Mouse (Mus musculus) adrenal gland, postnatal 0 days (tissue): ENCODE results near the gene Klrk1. TPM values are rescaled to one million over a fixed set of nuclear protein-coding genes. Genes with fewer than 3 reads are reported as not detected.

ENCODE experiments used
- polyA plus RNA-seq: library from polyadenylated mRNA; unstranded; fragments of >200 nt; fragmentation: Nextera tagmentation; extraction: Ambion mirVana; gene quantifications from 2 replicates; pipeline ENCODE4 v1.2.1, GENCODE M21; 2015

Klrk1 gene
- 0.22 and 0.57 TPM in 2 replicates for polyA plus RNA-seq

DNA sequence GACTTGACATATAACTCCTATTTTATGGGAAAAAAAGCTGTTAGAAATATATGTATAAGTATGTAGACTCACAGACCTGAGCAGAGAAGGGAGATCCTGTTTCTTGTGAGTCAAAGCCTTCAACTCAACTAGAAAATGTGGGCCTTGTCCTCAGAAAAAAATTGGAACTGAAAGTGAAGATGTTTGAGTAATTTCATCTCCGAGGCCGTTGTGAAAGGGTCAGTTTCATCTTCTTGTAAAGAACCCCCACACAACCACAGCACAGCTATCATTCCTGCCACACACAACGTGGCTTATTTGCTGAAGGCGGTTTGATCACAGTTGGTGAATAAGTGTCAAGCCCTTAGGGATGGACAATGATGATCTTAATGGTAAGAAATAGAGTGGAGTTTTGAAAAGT lies at the start of gene Klrk1:
Gene Klrk1, minus strand, starts transcription at position 130 of the 400 bp plus-strand sequence.

DNA sequence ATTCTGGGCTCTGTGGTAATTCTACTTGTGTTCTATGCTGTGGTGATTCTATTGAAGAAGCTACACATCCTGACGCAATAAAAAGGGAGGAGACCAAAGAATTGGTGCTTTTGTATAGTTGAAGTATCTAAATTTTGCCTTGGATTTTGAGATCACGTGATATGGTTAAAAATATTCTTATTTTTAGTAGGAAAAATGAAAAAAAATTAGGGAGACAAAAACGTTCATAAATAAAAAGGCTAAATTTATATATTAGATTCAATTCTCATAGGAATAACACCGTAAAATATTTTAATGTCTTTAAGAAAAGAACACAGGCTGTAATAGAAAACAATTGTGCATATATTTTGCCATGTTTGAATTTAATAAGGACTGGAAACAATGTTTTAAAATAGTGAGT lies 36.9 kb upstream of the Klrk1 start, which contains the start of gene Klrc2:
Gene Klrc2, minus strand, starts transcription at position 101 of the 400 bp plus-strand sequence.

DNA sequence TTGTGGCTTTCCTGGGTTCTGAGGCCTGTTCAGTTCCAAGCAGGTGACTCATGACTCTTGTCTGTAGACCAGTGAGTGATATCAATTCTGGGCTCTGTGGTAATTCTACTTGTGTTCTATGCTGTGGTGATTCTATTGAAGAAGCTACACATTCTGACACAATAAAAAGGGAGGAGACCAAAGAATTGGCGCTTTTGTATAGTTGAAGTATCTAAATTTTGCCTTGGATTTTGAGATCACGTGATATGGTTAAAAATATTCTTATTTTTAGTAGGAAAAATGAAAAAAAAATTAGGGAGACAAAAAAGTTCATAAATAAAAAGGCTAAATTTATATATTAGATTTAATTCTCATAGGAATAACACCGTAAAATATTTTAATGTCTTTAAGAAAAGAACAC lies 19.6 kb upstream of the Klrk1 start, which contains the start of gene Klrc3:
Gene Klrc3, minus strand, starts transcription at position 101 of the 400 bp plus-strand sequence.

DNA sequence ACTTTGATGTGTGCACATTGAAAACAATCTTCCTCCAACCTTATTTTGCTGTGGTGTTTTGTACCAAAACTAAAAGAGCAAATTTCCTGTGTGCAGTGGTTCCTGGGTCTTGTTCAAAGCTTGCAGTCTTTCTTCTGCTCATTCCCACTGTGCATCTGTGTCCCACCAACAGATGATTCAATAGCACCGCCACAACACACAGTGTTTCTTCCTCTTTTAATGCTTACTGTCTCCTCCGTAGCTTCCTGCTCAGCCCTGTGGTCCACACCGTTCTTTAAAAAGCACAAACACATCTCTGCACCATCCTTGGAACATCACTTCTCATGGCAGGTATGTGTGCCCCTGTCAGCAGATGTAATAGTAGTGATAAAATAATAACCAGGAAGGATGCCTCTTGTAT lies 32.2 kb downstream of the Klrk1 start, which contains the start of gene Klrd1:
Gene Klrd1, plus strand, starts transcription at position 275 of the 400 bp plus-strand sequence.

DNA sequence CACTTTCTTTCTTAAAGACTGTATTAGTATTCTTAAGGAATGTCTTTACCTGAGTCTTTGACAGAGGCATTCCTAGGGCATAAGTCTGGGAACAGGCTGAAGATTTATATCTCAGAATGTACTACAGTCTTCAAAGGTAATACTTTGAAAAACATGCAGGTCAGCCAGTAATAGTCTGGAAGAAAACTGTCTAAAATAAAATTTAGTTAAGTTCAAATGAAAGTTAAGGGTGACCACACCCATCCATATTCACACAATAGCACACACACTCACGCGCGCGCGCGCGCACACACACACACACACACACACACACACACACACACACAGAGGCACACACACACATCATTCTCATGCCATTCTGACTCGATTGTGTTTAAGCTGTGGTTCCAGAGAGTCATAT lies 46.1 kb downstream of the Klrk1 start, which contains the start of gene Klre1:
Gene Klre1, plus strand, starts transcription at position 301 of the 400 bp plus-strand sequence.

Other genes with a start within 250 kb of the Klrk1 start
- gene Clec12b, start 238.0 kb downstream of the Klrk1 start, polyA plus RNA-seq, result 0.10 TPM in 1 of 2 replicates, not detected in the other
- gene Clec1b, start 226.6 kb downstream of the Klrk1 start, polyA plus RNA-seq, result 12.3 and 16.8 TPM in 2 replicates
- gene Clec9a, start 215.0 kb downstream of the Klrk1 start, polyA plus RNA-seq, result 0.20 and 0.23 TPM in 2 replicates
- gene Clec1a, start 171.9 kb downstream of the Klrk1 start, polyA plus RNA-seq, result 7.5 and 9.7 TPM in 2 replicates
- gene Olr1, start 116.7 kb downstream of the Klrk1 start, polyA plus RNA-seq, result 0.17 TPM in 1 of 2 replicates, not detected in the other
- gene Tmem52b, start 111.3 kb downstream of the Klrk1 start, polyA plus RNA-seq, result 0.74 and 1.8 TPM in 2 replicates
- 103 and 115 TPM in 2 replicates for gene Gabarapl1, start 90.7 kb downstream of the Klrk1 start, polyA plus RNA-seq
- gene Klre1, start 46.0 kb downstream of the Klrk1 start, polyA plus RNA-seq, result not detected in 2 replicates
- gene Klrd1, start 32.1 kb downstream of the Klrk1 start, polyA plus RNA-seq, result 1.2 and 3.5 TPM in 2 replicates
- not detected in 2 replicates for gene Klrc3, start 19.5 kb upstream of the Klrk1 start, polyA plus RNA-seq
- gene Klrc2, start 36.8 kb upstream of the Klrk1 start, polyA plus RNA-seq, result 0.06 and 0.17 TPM in 2 replicates
- gene Klrc1, start 55.1 kb upstream of the Klrk1 start, polyA plus RNA-seq, result 0.44 and 0.85 TPM in 2 replicates
- gene Klri1, start 93.3 kb upstream of the Klrk1 start, polyA plus RNA-seq, result not detected in 2 replicates
- 0.13 TPM in 1 of 2 replicates, not detected in the other for gene Klri2, start 116.6 kb upstream of the Klrk1 start, polyA plus RNA-seq
- gene Gm156, start 160.4 kb upstream of the Klrk1 start, polyA plus RNA-seq, result not detected in 2 replicates
- gene Gm17631, start 238.8 kb upstream of the Klrk1 start, polyA plus RNA-seq, result not detected in 2 replicates